Mouse (Mus musculus): ENCODE measurements at regions not wholly inside any gene's neighbourhood (a gene's known extent, or its start where the extent isn't known, plus 50 kb on each side); places are given as distances from the start of the nearest gene placed in this dataset.

DNA sequence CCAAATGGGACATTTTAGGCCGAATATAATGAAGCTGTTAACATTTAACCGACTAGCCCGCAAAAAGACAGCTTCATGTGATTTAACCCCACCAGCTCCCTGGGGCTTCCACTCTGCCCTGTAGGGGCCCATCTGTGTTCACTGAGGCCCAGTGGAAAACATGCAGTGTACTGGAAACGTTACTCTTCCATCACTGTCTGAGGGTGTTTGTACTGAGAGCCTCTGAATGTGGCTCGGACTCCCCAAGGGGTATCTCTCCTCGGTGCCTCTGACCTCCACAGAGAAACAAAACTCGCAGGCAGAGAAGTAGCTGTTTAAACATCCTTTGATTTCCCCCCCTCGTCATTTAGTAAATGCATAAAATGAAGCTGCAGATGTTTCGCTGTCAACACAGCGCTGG is 263.6 kb upstream of the Sall1 start:
- TF ChIP-seq CTCF (IDR thresholded peaks at IDR 0.05; ENCODE audit: low read depth): no peak
- TF ChIP-seq EP300 (IDR thresholded peaks at IDR 0.05; ENCODE audit: low read depth): no peak
